Mouse (Mus musculus): ENCODE measurements around the gene Hapln1.

Gene Hapln1

DNA sequence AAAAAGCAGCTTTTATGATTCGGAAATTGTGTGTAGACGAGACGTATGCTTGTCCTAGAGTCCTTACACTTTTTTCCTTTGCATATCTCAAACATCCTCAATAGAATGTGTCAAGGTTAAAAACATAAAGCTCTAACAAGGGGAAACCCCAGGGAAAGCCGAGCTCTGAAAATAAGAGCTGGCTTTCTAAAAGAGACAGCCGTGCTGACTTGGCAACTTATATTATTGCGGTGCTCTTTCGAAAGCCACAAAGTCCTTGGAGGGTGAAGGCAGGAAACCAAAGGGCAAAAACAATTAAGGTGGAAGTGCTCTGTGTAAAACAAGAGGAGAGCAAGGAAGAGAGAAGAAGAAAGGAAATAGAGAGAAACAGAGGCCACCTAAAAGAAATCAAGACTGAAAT, 60.9 kb downstream of the Hapln1 start:
- no peak for DNase-seq (ENCODE audit: low spot score in 2 of 2)

GRCm38 (mm10) chr13:89603336-89603735, 63.7 kb downstream of the Hapln1 start:
- no peak for DNase-seq (ENCODE audit: low spot score in 2 of 2)

DNA sequence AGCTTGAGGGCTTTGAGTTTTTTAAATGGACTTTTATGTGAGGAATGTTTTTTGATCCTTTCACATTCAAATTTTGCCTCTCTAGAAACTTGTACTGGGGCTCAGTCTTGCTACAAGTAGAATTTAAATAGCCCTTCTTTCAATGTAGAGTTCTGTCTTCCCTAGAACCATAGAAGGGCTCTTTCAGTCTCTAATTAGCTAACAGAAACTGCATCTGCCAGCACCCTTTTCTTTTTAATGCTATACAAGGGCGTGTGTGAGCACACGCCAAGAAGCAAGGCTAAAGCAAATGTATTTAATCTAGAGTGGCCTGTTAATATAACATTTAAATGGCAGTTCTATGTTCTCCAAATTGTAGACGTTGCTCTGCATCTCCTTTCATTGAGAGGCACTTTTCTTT, 67.8 kb downstream of the Hapln1 start:
- DNase-seq (ENCODE audit: low spot score in 2 of 2), result no peak

GRCm38 (mm10) chr13:89619064-89619463, 79.5 kb downstream of the Hapln1 start:
- no peak for DNase-seq (ENCODE audit: low spot score in 2 of 2)

DNA sequence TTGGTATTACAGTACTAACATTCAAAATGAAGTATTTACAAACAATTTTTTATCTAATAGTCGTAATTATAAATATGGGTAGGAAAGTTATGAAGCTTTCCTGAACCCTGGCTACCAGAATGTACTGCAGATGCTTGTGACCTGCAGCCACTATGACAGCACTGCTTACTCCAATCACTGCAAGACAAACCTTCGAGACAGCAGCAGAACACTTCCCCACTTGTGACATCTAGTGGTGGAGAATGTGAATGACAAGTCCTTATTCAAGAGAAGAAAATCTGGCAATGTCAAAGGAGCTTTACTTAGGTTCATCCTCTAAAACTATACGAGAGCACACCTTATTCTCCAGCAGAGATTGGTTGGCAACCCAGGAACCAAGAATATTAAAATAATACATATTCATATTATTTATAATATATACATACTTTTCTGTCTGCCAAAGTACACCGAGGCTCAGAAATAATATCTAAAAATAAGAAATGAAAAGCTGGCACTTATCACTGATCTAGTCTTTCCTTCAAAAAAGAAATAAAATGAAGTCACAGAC, 94.6 kb downstream of the Hapln1 start:
- no peak for DNase-seq (ENCODE audit: low spot score in 2 of 2)

- DNase-seq (ENCODE audit: low spot score in 2 of 2), result no peak
These were observed 97.4 kb downstream of the Hapln1 start for GRCm38 (mm10) chr13:89637012-89637411.

DNA sequence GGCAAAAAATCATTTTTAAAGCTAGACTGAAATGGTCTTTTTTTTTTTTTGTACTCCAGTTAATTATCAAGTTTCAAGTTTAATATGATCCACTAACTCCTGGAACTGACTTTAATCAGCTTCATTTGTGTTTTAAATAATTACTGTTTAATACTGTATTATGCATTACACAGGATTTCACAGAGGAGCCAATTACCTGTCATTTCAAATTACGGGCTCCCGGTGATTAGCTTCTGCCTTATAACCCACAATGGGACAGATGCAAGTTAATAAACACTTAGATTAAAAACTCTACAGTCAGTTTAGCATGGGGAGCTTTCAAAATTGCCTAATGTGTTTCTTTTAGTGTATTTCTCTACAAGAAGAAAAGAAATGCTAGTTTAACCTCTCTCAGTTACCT, 106.0 kb downstream of the Hapln1 start:
- no peak for DNase-seq (ENCODE audit: low spot score in 2 of 2)

GRCm38 (mm10) chr13:89652773-89653172, 113.2 kb downstream of the Hapln1 start:
- no peak for DNase-seq (ENCODE audit: low spot score in 2 of 2)

DNA sequence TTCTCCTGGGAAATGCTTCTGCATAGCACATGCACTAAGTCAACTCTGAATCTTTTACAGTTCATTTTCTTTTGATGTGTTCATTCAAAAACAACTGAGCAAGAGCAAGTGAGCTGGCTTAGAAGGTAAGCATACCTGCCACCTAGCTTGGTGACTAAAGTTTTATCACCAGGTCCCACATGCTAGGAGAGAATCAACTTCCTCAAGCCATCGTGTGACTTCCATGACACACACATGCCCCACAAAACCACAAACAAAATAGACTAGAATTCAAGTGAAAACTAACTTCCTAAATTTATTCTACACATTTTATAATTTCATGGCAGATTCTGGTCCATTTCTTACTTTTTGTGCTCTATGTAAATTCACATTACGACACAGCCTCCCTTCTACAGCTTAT, 113.7 kb downstream of the Hapln1 start:
- DNase-seq (ENCODE audit: low spot score in 2 of 2), result no peak

DNA sequence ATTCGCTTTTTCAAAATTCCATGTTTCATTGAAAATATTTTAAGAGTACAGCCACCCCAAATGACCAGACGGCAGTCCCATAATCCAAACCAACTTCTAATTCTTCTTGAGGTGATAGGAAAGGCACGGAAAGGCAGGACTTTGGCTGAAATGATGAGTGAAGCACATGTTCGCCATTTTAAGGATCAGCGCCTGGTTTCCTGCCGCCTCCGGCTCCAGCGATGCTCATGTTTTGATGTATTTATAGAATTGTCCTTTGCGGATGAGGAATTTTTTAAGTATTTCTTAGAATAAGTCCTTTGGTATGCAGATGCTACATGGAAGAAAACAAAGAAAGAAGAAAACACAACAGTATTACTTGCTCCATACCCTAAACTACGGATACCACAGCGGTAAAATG, 117.5 kb downstream of the Hapln1 start:
- DNase-seq (ENCODE audit: low spot score in 2 of 2), result no peak

Measured in urinary bladder, adult 18-20 months (tissue).